Mouse (Mus musculus): ENCODE data around the gene Plxna4. TPM values are rescaled to one million over a fixed set of nuclear protein-coding genes. Genes with fewer than 3 reads are reported as not detected.

Gene Plxna4
- polyA plus RNA-seq, 1 experiment from 2014 or later: 14.0 TPM

GRCm38 (mm10) chr6:32420610-32421009 lies 167.4 kb downstream of the Plxna4 start:
- no peak for ATAC-seq
- H3K36me3 ChIP-seq (ENCODE audit: control insufficient read depth, insufficient read depth, low read length): no peaks in the 10 kb centered on the region
- H3K27me3 ChIP-seq (replicated peaks; ENCODE audit: control insufficient read depth, insufficient read depth, low read length): no peaks in the 10 kb centered on the region
- H3K4me3 ChIP-seq (ENCODE audit: low read length): no peak overlapping the region
- no peaks in the 10 kb centered on the region for H3K4me1 ChIP-seq (ENCODE audit: control insufficient read depth, insufficient read depth, low read depth, low read length)
- H3K9me3 ChIP-seq (ENCODE audit: control insufficient read depth, low read length): no peaks in the 10 kb centered on the region
- WGBS: 68% methylated on average over 3 of the region's 3 CpGs
- H3K4me2 ChIP-seq (ENCODE audit: low read length): no peak overlapping the region
- no peak overlapping the region for H3K27ac ChIP-seq (ENCODE audit: low read depth, low read length)
- H3K9ac ChIP-seq (ENCODE audit: low read depth, low read length): no peak overlapping the region

- no peak for ATAC-seq
- 83% methylated on average over 4 of the region's 4 CpGs for WGBS
- no peaks in the 10 kb centered on the region for H3K27me3 ChIP-seq (replicated peaks; ENCODE audit: control insufficient read depth, insufficient read depth, low read length)
- peaks cover under 1% of the 10 kb centered on the region for H3K4me1 ChIP-seq (ENCODE audit: control insufficient read depth, insufficient read depth, low read depth, low read length)
- no peaks in the 10 kb centered on the region for H3K36me3 ChIP-seq (ENCODE audit: control insufficient read depth, insufficient read depth, low read length)
- no peak overlapping the region for H3K4me3 ChIP-seq (ENCODE audit: low read length)
- no peak overlapping the region for H3K27ac ChIP-seq (ENCODE audit: low read depth, low read length)
- no peak overlapping the region for H3K9ac ChIP-seq (ENCODE audit: low read depth, low read length)
- H3K9me3 ChIP-seq (ENCODE audit: control insufficient read depth, low read length): no peaks in the 10 kb centered on the region
- no peak overlapping the region for H3K4me2 ChIP-seq (ENCODE audit: low read length)
Observed at GRCm38 (mm10) chr6:32417351-32417750, 170.6 kb downstream of the Plxna4 start.

GRCm38 (mm10) chr6:32411325-32411724 lies 176.7 kb downstream of the Plxna4 start:
- H3K4me2 ChIP-seq (ENCODE audit: low read length): no peak overlapping the region
- H3K36me3 ChIP-seq (ENCODE audit: control insufficient read depth, insufficient read depth, low read length): no peaks in the 10 kb centered on the region
- WGBS: 88% methylated on average over 5 of the region's 5 CpGs
- no peak overlapping the region for H3K9ac ChIP-seq (ENCODE audit: low read depth, low read length)
- H3K9me3 ChIP-seq (ENCODE audit: control insufficient read depth, low read length): no peaks in the 10 kb centered on the region
- H3K4me1 ChIP-seq (ENCODE audit: control insufficient read depth, insufficient read depth, low read depth, low read length): peaks cover 10% of the 10 kb centered on the region
- H3K27me3 ChIP-seq (replicated peaks; ENCODE audit: control insufficient read depth, insufficient read depth, low read length): no peaks in the 10 kb centered on the region
- ATAC-seq: no peak
- H3K27ac ChIP-seq (ENCODE audit: low read depth, low read length): no peak overlapping the region
- no peak overlapping the region for H3K4me3 ChIP-seq (ENCODE audit: low read length)

- WGBS: 44% methylated on average over 1 of the region's 1 CpGs
Observed at GRCm38 (mm10) chr6:32409625-32410024, 178.4 kb downstream of the Plxna4 start.

GRCm38 (mm10) chr6:32407574-32408185 lies 180.3 kb downstream of the Plxna4 start:
- Histone ChIP-seq H3K27ac (ENCODE audit: low read depth, low read length) (no peak overlapping the region), H3K4me2 (ENCODE audit: low read length) (no peak overlapping the region), H3K9me3 (ENCODE audit: control insufficient read depth, low read length) (no peaks in the 10 kb centered on the region), H3K36me3 (ENCODE audit: control insufficient read depth, insufficient read depth, low read length) (no peaks in the 10 kb centered on the region), H3K4me1 (ENCODE audit: control insufficient read depth, insufficient read depth, low read depth, low read length) (peaks cover 19% of the 10 kb centered on the region), H3K9ac (ENCODE audit: low read depth, low read length) (no peak overlapping the region), H3K4me3 (ENCODE audit: low read length) (no peak overlapping the region), H3K27me3 (replicated peaks; ENCODE audit: control insufficient read depth, insufficient read depth, low read length) (no peaks in the 10 kb centered on the region)
- peak; percentile 46 for ATAC-seq
- 28% methylated on average over 8 of the region's 8 CpGs for WGBS

More at GRCm38 (mm10) chr6:32409625-32410024, 178.4 kb downstream of the Plxna4 start:
- Histone ChIP-seq H3K4me1 (ENCODE audit: control insufficient read depth, insufficient read depth, low read depth, low read length) (peaks cover 10% of the 10 kb centered on the region), H3K27me3 (replicated peaks; ENCODE audit: control insufficient read depth, insufficient read depth, low read length) (no peaks in the 10 kb centered on the region), H3K4me2 (ENCODE audit: low read length) (no peak overlapping the region), H3K9me3 (ENCODE audit: control insufficient read depth, low read length) (no peaks in the 10 kb centered on the region), H3K36me3 (ENCODE audit: control insufficient read depth, insufficient read depth, low read length) (no peaks in the 10 kb centered on the region), H3K27ac (ENCODE audit: low read depth, low read length) (no peak overlapping the region), H3K9ac (ENCODE audit: low read depth, low read length) (no peak overlapping the region), H3K4me3 (ENCODE audit: low read length) (no peak overlapping the region)
- no peak for ATAC-seq

GRCm38 (mm10) chr6:32406316-32407095 lies 181.5 kb downstream of the Plxna4 start:
- Histone ChIP-seq H3K4me2 (ENCODE audit: low read length) (no peak overlapping the region), H3K27ac (ENCODE audit: low read depth, low read length) (no peak overlapping the region; the same call in 1 of the 2 replicates), H3K36me3 (ENCODE audit: control insufficient read depth, insufficient read depth, low read length) (no peaks in the 10 kb centered on the region), H3K4me3 (ENCODE audit: low read length) (no peak overlapping the region), H3K9ac (ENCODE audit: low read depth, low read length) (no peak overlapping the region), H3K9me3 (ENCODE audit: control insufficient read depth, low read length) (no peaks in the 10 kb centered on the region), H3K27me3 (replicated peaks; ENCODE audit: control insufficient read depth, insufficient read depth, low read length) (no peaks in the 10 kb centered on the region), H3K4me1 (ENCODE audit: control insufficient read depth, insufficient read depth, low read depth, low read length) (peaks cover 15% of the 10 kb centered on the region)
- no peak for ATAC-seq
- 84% methylated on average over 20 of the region's 20 CpGs for WGBS

GRCm38 (mm10) chr6:32402560-32403235 lies 185.3 kb downstream of the Plxna4 start:
- no peak overlapping the region for H3K27ac ChIP-seq (ENCODE audit: low read depth, low read length)
- peak; percentile 93 for ATAC-seq
- 43% methylated on average over 3 of the region's 3 CpGs for WGBS

GRCm38 (mm10) chr6:32398261-32398660 lies 189.7 kb downstream of the Plxna4 start:
- Histone ChIP-seq H3K9ac (ENCODE audit: low read depth, low read length) (no peak overlapping the region), H3K4me3 (ENCODE audit: low read length) (no peak overlapping the region), H3K9me3 (ENCODE audit: control insufficient read depth, low read length) (no peaks in the 10 kb centered on the region), H3K4me1 (ENCODE audit: control insufficient read depth, insufficient read depth, low read depth, low read length) (peaks cover 14% of the 10 kb centered on the region), H3K27ac (ENCODE audit: low read depth, low read length) (no peak overlapping the region), H3K36me3 (ENCODE audit: control insufficient read depth, insufficient read depth, low read length) (no peaks in the 10 kb centered on the region), H3K4me2 (ENCODE audit: low read length) (no peak overlapping the region), H3K27me3 (replicated peaks; ENCODE audit: control insufficient read depth, insufficient read depth, low read length) (no peaks in the 10 kb centered on the region)
- no peak for ATAC-seq
- 65% methylated on average over 3 of the region's 3 CpGs for WGBS

More at GRCm38 (mm10) chr6:32402560-32403235, 185.3 kb downstream of the Plxna4 start:
- Histone ChIP-seq H3K4me1 (ENCODE audit: control insufficient read depth, insufficient read depth, low read depth, low read length) (peaks cover 9% of the 10 kb centered on the region), H3K9me3 (ENCODE audit: control insufficient read depth, low read length) (no peaks in the 10 kb centered on the region), H3K27me3 (replicated peaks; ENCODE audit: control insufficient read depth, insufficient read depth, low read length) (no peaks in the 10 kb centered on the region), H3K9ac (ENCODE audit: low read depth, low read length) (no peak overlapping the region), H3K4me3 (ENCODE audit: low read length) (no peak overlapping the region), H3K4me2 (ENCODE audit: low read length) (no peak overlapping the region), H3K36me3 (ENCODE audit: control insufficient read depth, insufficient read depth, low read length) (no peaks in the 10 kb centered on the region)

- no peaks in the 10 kb centered on the region for H3K9me3 ChIP-seq (ENCODE audit: control insufficient read depth, low read length)
- H3K9ac ChIP-seq (ENCODE audit: low read depth, low read length): no peak overlapping the region
- no peak overlapping the region for H3K4me3 ChIP-seq (ENCODE audit: low read length)
- H3K36me3 ChIP-seq (ENCODE audit: control insufficient read depth, insufficient read depth, low read length): no peaks in the 10 kb centered on the region
- peak; percentile 91 for ATAC-seq
- H3K27ac ChIP-seq (ENCODE audit: low read depth, low read length): peak overlapping the region; percentile 44
- 32% methylated on average over 6 of the region's 6 CpGs for WGBS
- no peaks in the 10 kb centered on the region for H3K27me3 ChIP-seq (replicated peaks; ENCODE audit: control insufficient read depth, insufficient read depth, low read length)
- H3K4me1 ChIP-seq (ENCODE audit: control insufficient read depth, insufficient read depth, low read depth, low read length): peaks cover 9% of the 10 kb centered on the region
- H3K4me2 ChIP-seq (ENCODE audit: low read length): no peak overlapping the region
Observed at GRCm38 (mm10) chr6:32397133-32397730, 190.8 kb downstream of the Plxna4 start.
